Mouse (Mus musculus): ENCODE data around the gene Pom121.
"Not testable (repeated sequence)": the region's sequence is repeated elsewhere in the genome, so short reads cannot be mapped to it uniquely, and the experiment has no call there.

Gene Pom121

GRCm38 (mm10) chr5:135369196-135369595, 25.1 kb downstream of the Pom121 start:
- in situ Hi-C loops (cut with MboI, MseI), result not testable (repeated sequence)

GRCm38 (mm10) chr5:135368312-135368711, 26.0 kb downstream of the Pom121 start:
- in situ Hi-C loops (cut with MboI, MseI), result no loop called here

- in situ Hi-C loops (cut with MboI, MseI), result no loop called here
Observed at GRCm38 (mm10) chr5:135367841-135368240, 26.5 kb downstream of the Pom121 start.

GRCm38 (mm10) chr5:135363540-135363939, 30.8 kb downstream of the Pom121 start:
- in situ Hi-C loops (cut with MboI, MseI), result no loop called here

GRCm38 (mm10) chr5:135362572-135362971, 31.8 kb downstream of the Pom121 start:
- in situ Hi-C loops (cut with MboI, MseI), result no loop called here

GRCm38 (mm10) chr5:135359772-135360171, 34.6 kb downstream of the Pom121 start:
- in situ Hi-C loops (cut with MboI, MseI), result no loop called here

GRCm38 (mm10) chr5:135357556-135357955, 36.8 kb downstream of the Pom121 start:
- in situ Hi-C loops (cut with MboI, MseI), result no loop called here

- in situ Hi-C loops (cut with MboI, MseI), result no loop called here
Observed at GRCm38 (mm10) chr5:135356090-135356489, 38.3 kb downstream of the Pom121 start.

- in situ Hi-C loops (cut with MboI, MseI), result no loop called here
Observed at GRCm38 (mm10) chr5:135353564-135353963, 40.8 kb downstream of the Pom121 start.

GRCm38 (mm10) chr5:135352995-135353394, 41.4 kb downstream of the Pom121 start, which contains the start of gene Trim50:
Gene Trim50 (plus strand): TSS chr5:135353295.
- in situ Hi-C loops (cut with MboI, MseI), result no loop called here

- in situ Hi-C loops (cut with MboI, MseI), result no loop called here
Observed at GRCm38 (mm10) chr5:135351606-135352005, 42.7 kb downstream of the Pom121 start.

GRCm38 (mm10) chr5:135349862-135350261, 44.5 kb downstream of the Pom121 start, which contains the start of gene Fkbp6:
Gene Fkbp6 (minus strand): TSS chr5:135350044.
- in situ Hi-C loops (cut with MboI, MseI), result no loop called here

- in situ Hi-C loops (cut with MboI, MseI), result no loop called here
Observed at GRCm38 (mm10) chr5:135347511-135348011, 46.8 kb downstream of the Pom121 start.

GRCm38 (mm10) chr5:135346430-135346829, 47.9 kb downstream of the Pom121 start:
- in situ Hi-C loops (cut with MboI, MseI), result no loop called here

GRCm38 (mm10) chr5:135345989-135346388, 48.4 kb downstream of the Pom121 start:
- in situ Hi-C loops (cut with MboI, MseI), result no loop called here

- in situ Hi-C loops (cut with MboI, MseI), result no loop called here
Observed at GRCm38 (mm10) chr5:135337575-135337974, 56.8 kb downstream of the Pom121 start.

GRCm38 (mm10) chr5:135331161-135331560, 63.2 kb downstream of the Pom121 start:
- in situ Hi-C loops (cut with MboI, MseI), result no loop called here

GRCm38 (mm10) chr5:135330201-135330600, 64.1 kb downstream of the Pom121 start:
- in situ Hi-C loops (cut with MboI, MseI), result no loop called here

GRCm38 (mm10) chr5:135329471-135329870, 64.9 kb downstream of the Pom121 start:
- in situ Hi-C loops (cut with MboI, MseI), result no loop called here

All from T-helper 1 cell (primary cell).